Mouse (Mus musculus): ENCODE measurements around the gene Galnt9.

The Galnt9 gene

GRCm38 (mm10) chr5:110587467-110587866, 43.3 kb downstream of the Galnt9 start:
- DNase-seq (ENCODE audit: low spot score in 2 of 2) = no peak

- DNase-seq (ENCODE audit: low spot score in 2 of 2) = no peak
These were observed 45.7 kb downstream of the Galnt9 start for GRCm38 (mm10) chr5:110589833-110590232.

DNA sequence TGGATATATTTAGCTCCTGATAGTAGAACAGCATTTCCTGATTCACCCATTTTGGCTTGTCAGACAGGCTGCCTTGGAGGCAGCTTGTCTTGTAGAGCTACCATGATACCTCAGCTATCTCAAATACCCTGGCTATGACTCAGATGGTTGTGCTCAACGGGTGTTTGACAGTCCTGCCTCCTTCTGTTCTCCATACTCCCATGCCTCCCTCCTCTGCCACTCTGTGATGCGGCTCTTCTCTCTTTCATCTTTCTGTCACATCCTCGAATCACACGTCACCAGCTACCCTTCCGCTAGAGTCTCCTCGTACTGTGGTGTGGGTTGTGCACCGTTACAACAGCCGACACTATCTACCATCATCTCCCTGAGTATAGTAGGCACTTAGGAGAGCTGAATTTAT, 50.3 kb downstream of the Galnt9 start:
- no peak for DNase-seq (ENCODE audit: low spot score in 2 of 2)

DNA sequence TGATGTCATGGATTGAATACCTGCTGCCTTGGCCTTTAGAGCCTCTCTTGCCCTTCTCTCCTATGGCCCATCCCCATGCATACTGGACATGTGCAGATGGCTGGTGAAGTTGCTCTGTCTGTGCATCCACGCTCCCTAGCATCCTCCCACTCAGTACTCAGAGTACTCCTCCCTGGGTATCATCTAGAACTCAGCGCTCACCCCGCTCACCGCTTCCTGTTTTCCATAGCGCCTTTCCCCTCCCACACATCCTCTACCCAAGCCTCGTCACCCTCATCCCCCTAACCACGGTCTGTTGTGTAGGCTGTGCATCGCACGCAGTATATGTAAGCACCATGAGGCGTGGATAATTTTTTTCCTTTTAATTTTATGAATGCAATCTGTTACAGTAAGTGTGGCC, 51.2 kb downstream of the Galnt9 start:
- DNase-seq (ENCODE audit: low spot score in 2 of 2) = no peak

DNA sequence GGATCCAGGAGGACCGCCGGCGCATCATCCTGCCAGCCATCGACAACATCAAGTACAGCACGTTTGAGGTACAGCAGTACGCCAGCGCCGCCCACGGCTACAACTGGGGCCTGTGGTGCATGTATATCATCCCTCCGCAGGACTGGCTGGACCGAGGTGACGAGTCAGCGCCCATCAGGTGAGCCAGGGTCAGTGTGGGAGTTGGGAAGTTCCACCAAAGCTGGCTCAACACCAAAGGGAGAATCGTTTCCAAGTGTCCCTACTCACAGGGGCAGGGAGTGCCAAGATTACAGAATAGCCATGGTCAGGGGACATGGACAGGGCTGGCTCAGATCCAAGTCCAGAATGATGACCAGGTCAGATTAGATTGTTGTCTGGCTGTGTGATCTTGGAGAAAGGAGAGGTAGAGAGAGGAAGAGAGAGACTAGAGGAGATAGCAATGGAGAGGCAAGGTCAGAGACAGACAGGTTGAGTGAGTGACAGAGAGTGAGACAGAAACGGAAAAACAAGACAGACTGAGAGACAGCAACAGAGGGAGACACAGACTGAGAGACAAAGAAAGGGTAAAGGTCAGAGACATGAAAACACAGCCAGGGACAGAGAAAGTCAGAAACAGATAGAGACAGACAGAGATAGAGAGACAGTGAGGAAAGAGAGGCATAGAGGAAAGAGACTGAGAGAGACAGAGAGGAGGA, 52.1 kb downstream of the Galnt9 start:
- no peak for DNase-seq (ENCODE audit: low spot score in 2 of 2)

DNA sequence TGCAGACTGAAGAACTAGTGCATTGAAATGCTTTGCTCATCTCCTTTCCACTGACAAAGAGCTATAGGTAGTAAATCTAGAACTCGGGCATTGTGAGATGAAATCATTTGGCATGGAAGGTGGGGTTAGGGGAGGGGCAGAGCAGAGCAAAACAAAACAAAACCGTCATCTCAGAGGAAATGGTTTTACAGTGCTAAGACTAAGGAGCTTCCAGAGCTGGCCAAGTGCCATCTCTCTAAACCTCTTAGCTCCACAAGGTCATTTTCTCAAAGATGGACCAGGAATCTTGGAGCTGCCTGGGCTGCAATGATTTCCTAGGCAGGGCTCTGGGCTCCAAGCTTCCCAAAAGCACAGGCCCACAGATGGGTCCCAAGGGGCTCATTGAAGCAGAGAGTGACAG, 53.3 kb downstream of the Galnt9 start:
- no peak for DNase-seq (ENCODE audit: low spot score in 2 of 2)

DNA sequence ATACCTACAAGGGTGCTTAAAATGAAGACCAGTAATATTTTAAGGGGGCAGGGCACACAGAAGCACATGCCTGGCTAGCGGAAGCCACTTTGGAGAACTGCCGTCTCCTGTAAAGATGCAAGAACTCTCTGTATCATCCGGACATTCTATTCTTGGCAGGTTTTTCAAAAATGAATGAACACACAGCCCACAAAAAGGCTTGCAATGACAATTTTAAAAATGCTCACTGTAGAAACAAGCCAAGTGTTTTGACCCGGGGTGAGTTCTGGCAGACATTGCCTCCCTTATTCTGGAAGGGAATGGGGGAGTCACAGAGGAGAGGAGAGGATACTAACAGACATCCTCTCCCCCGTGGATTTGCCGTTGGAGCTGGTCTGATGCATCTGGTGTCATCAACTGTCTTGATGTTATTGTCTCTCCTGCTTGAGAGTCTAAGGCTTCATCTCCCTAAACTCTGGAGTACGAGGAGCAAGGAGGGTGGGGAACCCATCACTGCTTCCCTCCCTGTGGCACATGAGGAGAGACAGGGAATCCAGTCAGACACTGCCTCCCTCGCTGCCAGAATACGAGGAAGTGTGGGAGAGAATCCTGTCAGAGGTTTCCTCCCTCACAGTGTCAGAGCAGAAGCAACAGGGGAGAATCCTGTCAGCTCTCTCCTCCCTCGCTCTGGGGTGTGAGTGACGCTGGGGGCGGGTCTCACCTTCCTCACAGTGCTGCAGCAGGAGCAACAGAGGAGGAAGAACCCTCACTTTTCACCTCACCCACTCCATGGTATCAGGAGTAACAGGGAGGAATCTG, 54.3 kb downstream of the Galnt9 start:
- DNase-seq (ENCODE audit: low spot score in 2 of 2) = no peak

GRCm38 (mm10) chr5:110603016-110603685, 59.0 kb downstream of the Galnt9 start:
- DNase-seq (ENCODE audit: low spot score in 2 of 2) = no peak

- DNase-seq (ENCODE audit: low spot score in 2 of 2) = no peak
These were observed 60.2 kb downstream of the Galnt9 start for GRCm38 (mm10) chr5:110604311-110604710.

- no peak for DNase-seq (ENCODE audit: low spot score in 2 of 2)
These were observed 61.5 kb downstream of the Galnt9 start for GRCm38 (mm10) chr5:110605531-110606221.

- no peak for DNase-seq (ENCODE audit: low spot score in 2 of 2)
These were observed 63.6 kb downstream of the Galnt9 start for GRCm38 (mm10) chr5:110607767-110608166.

DNA sequence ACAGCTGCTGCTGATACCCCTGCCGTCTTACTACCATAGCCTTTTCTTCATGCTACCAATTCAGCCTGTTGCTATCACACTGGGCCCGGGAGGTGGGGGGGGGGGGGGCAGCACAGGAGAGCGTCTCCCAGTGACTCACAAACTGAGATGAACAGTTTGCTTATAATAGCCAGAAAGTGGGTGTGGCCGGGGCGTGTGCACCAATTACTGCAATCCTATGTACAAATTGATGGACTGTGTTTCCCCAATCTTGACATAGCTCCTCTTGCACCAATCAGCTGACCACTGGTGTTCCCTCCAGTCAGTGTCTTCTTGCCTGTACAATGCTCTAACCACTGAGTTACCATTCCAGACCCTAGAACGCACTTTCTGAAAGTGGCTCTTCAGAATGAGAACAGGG, 64.2 kb downstream of the Galnt9 start:
- no peak for DNase-seq (ENCODE audit: low spot score in 2 of 2)

GRCm38 (mm10) chr5:110608941-110609340, 64.8 kb downstream of the Galnt9 start:
- DNase-seq (ENCODE audit: low spot score in 2 of 2) = no peak

- DNase-seq (ENCODE audit: low spot score in 2 of 2) = no peak
These were observed 65.3 kb downstream of the Galnt9 start for GRCm38 (mm10) chr5:110609425-110609824.

DNA sequence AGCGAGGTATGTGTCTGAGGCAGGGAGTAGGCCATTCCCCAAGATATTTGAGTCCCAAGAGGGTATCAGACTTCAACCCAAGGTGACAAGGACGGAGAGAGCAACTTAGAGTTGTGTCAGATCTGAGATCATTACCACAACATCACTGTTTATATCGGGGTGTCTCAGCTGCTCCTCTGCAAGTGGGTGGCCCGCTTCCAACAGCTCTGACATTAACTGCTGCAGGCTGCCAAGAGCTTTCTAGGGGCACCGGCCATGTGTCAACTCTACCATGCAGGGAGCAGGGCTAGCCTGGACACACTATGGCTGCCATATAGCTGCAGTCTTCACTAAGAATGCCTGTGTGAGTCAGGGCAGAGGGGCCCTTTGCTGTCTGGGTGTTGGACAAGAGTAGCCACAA, 65.7 kb downstream of the Galnt9 start:
- no peak for DNase-seq (ENCODE audit: low spot score in 2 of 2)

DNA sequence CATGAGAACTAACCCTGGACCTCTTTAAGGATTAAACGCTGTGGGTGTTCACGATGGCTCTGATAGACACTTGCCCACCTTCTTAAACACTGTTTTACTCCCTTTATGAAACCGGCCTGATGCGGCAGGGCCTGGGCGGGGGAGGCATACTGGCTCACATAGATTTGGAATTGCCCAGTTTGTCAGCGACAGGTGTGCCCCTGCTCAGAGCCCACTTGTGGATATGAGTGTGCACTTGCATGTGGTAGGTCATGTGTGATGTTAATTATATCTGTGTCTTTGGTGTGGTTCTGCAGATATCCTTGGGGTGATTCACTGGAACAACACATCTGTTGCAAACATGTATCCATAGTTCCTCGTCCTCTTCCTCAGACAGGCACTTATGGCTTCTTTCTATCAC, 66.3 kb downstream of the Galnt9 start:
- DNase-seq (ENCODE audit: low spot score in 2 of 2) = no peak

DNA sequence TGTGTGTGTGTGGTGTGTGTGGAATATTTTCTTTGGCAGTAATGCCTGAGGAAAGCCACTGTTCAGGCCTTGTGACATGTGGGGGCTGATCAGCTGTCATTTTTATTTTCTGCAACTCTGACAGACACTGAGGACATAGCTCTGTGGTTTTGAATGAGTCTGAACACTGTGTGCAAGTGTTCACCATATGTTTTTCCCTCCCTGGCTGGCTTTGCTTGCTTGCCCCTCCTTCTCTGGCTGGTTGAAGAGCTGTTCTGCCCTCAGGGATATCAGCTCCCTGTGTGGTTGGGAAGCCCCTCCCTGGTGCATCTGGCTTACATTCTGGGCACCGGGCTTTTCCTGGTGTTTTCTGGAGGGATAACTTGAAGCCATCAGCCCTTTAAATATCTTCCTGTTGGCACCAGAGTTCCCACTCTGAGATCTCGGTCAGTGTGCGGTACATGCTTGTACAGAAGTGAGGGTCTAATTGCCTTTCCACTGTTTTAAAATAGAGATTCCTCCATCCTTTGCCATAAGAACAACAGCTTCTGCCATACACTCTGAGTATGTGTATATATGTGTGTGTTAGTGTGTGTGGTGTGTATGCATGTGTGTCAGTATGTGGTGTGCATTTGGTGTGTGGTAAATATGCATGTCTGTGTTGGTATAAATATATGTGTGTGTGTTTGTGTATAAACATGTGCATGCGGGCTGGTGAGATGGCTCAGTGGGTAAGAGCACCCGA, 67.4 kb downstream of the Galnt9 start:
- no peak for DNase-seq (ENCODE audit: low spot score in 2 of 2)

GRCm38 (mm10) chr5:110619226-110619625, 75.1 kb downstream of the Galnt9 start:
- DNase-seq (ENCODE audit: low spot score in 2 of 2) = no peak

DNA sequence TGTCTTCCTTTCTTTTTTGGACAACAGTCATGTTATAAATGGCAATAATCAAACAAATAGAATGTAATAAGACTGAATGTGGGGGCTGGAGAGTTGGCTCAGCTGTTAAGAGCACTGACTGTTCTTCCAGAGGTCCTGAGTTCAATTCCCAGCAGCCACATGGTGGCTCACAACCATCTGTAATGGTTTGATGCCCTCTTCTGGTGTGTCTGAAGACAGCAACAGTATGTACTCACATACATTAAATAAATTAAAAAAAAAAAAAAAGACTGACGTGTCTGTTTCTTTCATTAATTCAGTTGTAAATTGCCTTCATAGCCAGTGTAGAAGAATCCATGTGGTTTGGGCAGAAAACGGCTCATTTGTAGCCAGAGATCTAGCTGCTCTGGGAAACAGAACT, 80.2 kb downstream of the Galnt9 start:
- DNase-seq (ENCODE audit: low spot score in 2 of 2) = no peak

GRCm38 (mm10) chr5:110627351-110627750, 83.2 kb downstream of the Galnt9 start:
- DNase-seq (ENCODE audit: low spot score in 2 of 2) = no peak

DNA sequence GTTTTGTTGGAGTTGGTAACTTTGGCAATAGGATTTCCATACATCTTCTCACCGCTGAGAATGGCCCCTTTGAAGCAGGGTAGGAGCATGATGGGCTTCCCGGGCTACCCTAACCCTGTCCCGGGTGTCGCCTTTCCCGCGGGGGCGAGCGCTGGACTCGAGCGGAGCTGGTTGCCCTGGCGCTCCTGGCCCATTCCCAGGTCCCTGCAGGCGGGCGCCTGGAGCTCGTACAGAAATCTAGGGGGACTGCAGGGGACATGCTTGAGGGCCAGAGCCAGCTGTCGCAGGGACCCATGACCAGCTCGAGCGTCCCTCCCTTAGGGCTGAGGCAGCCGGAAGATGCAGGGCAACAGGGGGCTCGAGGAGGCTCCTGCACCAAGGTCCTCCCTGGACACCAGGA, 84.0 kb downstream of the Galnt9 start:
- no peak for DNase-seq (ENCODE audit: low spot score in 2 of 2)

Data from urinary bladder, postnatal 4 days (tissue).